Mouse (Mus musculus) T-helper 1 cell (primary cell): ENCODE measurements at regions not wholly inside any gene's neighbourhood (a gene's known extent, or its start where the extent isn't known, plus 50 kb on each side); places are given as distances from the start of the nearest gene placed in this dataset.

ENCODE experiments used
- in situ Hi-C: fragments of 300-600 bp; cut with MboI, MseI; formaldehyde crosslinking; loops from one replicate; pipeline ENCODE4 v1.15.1; 2025; ENCODE audit warnings: high pct_unique_total_duplicates

- in situ Hi-C loops, result no loop called here
Observed at GRCm38 (mm10) chr4:95476071-95476724, 81.1 kb upstream of the Fggy start.

DNA sequence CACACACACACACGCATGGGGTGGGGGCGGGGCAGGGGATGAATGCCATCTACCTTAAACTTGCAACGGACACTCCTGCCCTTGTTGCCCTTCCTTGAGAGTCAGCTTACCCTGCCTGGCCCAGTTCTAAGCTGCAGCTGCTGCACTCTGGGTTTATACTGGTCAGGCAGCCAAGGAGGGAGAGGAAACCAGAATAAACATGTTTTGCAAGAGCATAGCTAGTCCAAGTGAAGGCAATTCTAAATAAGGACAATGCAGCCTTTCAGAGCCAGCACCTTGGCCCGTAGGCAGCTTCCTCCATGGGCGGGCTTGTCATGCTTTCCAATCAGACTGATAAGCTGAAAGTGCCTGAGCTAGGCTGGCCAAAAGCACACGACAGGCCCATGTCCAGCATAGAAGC, 73.7 kb upstream of the Fggy start:
- in situ Hi-C loops, result no loop called here

- in situ Hi-C loops, result loop anchor here (5.0 kb wide), 1 partner anchor 50 kb away; no protein-coding TSS in a partner anchor
Observed at GRCm38 (mm10) chr4:95487323-95487722, 70.0 kb upstream of the Fggy start.

DNA sequence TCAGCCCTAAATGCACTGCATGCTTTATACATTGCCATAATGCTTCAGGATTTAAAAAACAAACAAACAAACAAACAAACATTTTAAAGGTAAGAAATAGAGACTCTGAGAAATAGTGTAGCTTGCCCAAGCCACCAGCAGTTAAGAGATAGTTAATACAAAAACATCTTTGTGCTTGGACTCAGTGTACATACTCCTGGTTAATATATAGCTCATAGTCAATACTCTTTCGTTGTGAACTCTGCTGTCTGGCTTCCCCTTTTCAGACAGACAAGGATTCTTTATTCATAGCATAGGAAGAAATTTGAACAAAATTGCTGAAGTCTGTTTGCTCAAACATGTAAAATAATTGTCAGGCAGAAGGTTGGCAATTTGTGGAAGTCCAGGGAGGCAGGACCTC, 69.3 kb upstream of the Fggy start:
- in situ Hi-C loops, result loop anchor here (5.0 kb wide), 1 partner anchor 49 kb away; no protein-coding TSS in a partner anchor

DNA sequence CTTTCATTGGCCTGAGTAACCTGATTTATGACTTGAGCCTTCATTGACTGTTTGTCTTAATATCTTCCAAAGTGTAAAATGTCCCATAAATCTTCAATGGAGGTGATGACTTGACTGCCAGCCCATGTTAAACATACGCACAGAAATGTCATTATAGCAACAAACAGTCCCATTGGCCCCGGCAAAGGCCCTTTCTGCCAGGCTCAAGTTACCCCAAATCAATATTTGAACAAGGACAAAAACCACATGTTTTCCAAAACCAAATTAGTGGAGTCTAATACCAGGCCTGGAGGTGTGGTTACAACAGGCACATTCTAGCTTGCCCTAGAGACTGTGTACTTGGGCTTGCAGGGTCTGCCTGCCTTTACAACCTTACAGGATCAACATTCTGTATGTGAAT, 68.2 kb upstream of the Fggy start:
- in situ Hi-C loops, result loop anchor here (5.0 kb wide), 1 partner anchor 48 kb away; no protein-coding TSS in a partner anchor

DNA sequence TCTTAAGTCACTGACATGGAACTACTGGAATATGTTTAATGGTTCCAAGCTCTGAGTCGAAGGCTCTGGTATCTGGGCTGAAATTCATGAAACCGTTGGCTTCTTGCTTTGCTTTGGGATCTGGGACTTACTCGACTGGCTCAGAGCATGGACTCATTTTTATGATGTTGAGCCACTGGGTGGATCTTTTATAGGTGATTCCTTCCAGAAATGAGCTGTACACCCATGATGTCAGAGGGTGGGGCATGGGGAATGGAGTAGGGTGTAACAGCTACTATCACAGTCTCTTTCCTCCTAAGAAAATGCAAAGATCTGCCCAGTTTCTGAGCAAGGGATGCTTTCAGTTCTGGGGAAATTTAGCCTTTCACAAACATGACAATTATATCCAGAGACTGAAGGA, 57.0 kb upstream of the Fggy start:
- in situ Hi-C loops, result no loop called here

DNA sequence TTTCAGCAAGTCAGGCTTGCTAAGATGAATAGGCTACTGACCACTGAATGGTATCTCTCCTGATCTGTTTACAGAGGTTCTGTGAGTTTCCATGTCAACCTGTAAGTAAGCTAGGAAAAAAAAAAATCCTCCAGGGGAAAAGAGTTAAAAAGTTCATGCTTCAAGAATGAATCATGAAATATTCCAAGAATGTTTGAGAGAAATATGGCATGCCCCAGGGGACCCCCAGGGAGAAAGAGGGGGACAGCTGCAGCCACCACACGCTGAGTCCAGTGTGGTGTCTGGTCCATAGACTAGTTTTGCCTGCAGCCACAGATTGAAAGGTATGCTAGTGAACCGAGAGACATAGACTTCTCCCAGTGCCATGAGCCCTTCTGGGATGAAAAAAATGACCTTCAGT, 56.1 kb upstream of the Fggy start:
- in situ Hi-C loops, result no loop called here

DNA sequence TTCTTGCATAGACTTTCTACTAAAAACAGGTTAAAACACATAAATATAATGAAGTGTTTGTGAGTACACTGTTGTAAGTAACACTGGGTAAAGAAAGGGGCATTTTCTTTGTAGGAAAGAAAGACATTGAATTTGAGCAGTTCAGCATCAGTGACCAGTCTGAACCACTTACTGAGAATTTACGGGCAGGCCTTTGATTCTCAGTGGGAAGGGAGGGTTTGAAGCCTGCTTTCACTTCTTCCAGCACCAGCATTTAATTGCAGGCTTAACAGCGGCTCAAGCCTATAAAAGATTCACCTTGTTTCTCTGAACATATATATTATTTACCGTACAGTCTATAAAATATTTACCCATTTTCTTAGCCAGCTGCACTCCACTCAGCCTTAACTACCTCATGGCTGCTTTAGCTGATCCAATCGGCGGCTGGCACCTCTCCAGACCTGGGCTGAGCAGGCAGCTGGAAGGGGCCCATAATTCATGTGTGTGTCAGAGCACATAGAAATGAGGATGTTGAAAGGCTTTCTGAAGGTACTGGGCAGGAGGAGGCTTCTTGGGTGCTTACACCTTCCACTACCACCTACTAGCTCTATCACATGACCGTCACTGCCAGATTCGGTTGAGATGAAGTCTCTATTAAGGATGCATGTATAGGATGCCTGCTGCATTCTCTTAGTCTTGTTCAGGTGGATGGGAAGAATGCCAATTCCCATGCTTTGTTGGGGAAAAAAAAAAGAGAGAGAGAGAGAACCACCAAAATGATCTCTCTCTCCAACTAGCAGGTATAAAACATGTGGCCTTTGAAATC, 50.0 kb upstream of the Fggy start:
- in situ Hi-C loops, result no loop called here
